9 mouse cellular contexts compared by ENCODE assay signal in the genomic region with DNA sequence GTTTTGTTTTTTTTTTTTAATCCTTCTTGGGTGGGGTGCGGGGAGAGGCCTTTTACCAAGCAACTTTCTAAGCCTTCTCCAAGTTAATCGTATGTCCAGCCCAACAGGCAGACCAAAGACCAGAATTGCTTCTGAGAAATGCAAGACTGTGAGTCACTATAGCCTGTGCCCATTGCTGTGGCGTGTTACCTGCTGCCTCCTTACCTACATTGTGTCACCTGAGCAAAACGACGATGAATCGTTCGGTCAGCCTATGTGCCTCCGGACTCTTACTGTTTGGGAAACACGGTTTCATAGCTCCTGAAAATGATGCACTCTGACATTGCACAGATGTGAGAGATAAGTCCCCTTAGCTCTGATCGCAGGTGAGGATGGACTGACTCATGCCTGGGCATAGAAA. TPM values are rescaled to one million over a fixed set of nuclear protein-coding genes. Genes with fewer than 3 reads are reported as not detected.
DNase-seq lines count a peak whose midpoint lies in the region; ATAC-seq and TF ChIP-seq lines count a peak whose summit lies in the region.
"Had no signal": no experiment of that assay in that cellular context is flagged by ENCODE, and none has a peak within 500 bp of the region (broad histone marks: within the 10 kb centered on the region; RNA-seq: fewer than 3 reads in every experiment).

No protein-coding gene starts in this region.

- no peak for ATAC-seq in heart, embryonic 15.5 days (replicated peaks; ENCODE audit: insufficient number of reproducible peaks, insufficient read depth, low FRiP score, low read depth)
- ATAC-seq in hindbrain, embryonic 13.5 days (ENCODE audit: low FRiP score), result no peak
- ATAC-seq in midbrain, embryonic 12.5 days (ENCODE audit: low FRiP score, low read depth), result no peak

- no peak for DNase-seq in heart, adult 18-20 months
- DNase-seq in embryonic facial prominence, embryonic 10.5 days (ENCODE audit: low spot score), result no peak
- no peak for DNase-seq in left cerebral cortex, adult 2 months (ENCODE audit: extremely low spot score in 1 of 2, low spot score in 2 of 2)
- DNase-seq in gastrocnemius, postnatal 10 days, result no peak
- no peak for DNase-seq in heart, adult 9 months (ENCODE audit: low spot score in 2 of 2)
- DNase-seq: kidney, adult 18-20 months had no signal

- 14% methylated on average over 10 of the region's 10 CpGs for WGBS in heart, embryonic 15.5 days
- 7% methylated on average over 10 of the region's 10 CpGs for WGBS in embryonic facial prominence, embryonic 10.5 days
- WGBS in hindbrain, embryonic 13.5 days, result 9% methylated on average over 10 of the region's 10 CpGs
- WGBS in midbrain, embryonic 12.5 days, result 8% methylated on average over 10 of the region's 10 CpGs

- 0 out of 2 replicates have a peak overlapping the region, but pooled peaks have one; percentile 21 for H3K9ac ChIP-seq in heart, embryonic 15.5 days
- no peak overlapping the region for H3K9ac ChIP-seq in hindbrain, embryonic 13.5 days
- H3K9ac ChIP-seq in midbrain, embryonic 12.5 days (replicated peaks), result no peak overlapping the region

- H3K9me3 ChIP-seq in heart, embryonic 15.5 days (replicated peaks), result no peaks in the 10 kb centered on the region
- no peaks in the 10 kb centered on the region for H3K9me3 ChIP-seq in embryonic facial prominence, embryonic 10.5 days
- no peaks in the 10 kb centered on the region for H3K9me3 ChIP-seq in hindbrain, embryonic 13.5 days
- no peaks in the 10 kb centered on the region for H3K9me3 ChIP-seq in midbrain, embryonic 12.5 days

- peaks cover 14% of the 10 kb centered on the region for H3K27me3 ChIP-seq in heart, embryonic 15.5 days
- peaks cover 20% of the 10 kb centered on the region for H3K27me3 ChIP-seq in embryonic facial prominence, embryonic 10.5 days (replicated peaks; ENCODE audit: low read depth, poor library complexity, severe bottlenecking)
- peaks cover 27% of the 10 kb centered on the region for H3K27me3 ChIP-seq in hindbrain, embryonic 13.5 days
- H3K27me3 ChIP-seq in midbrain, embryonic 12.5 days, result peaks cover 24% of the 10 kb centered on the region

- intact Hi-C loops in left cerebral cortex, adult 2 months (cut with DNase I), result loop anchor here (10.0 kb wide), 1 partner anchor 114 kb away; no protein-coding TSS in a partner anchor

- H3K27ac ChIP-seq in heart, embryonic 15.5 days, result no peak overlapping the region
- no peak overlapping the region for H3K27ac ChIP-seq in embryonic facial prominence, embryonic 10.5 days (replicated peaks)
- H3K27ac ChIP-seq in hindbrain, embryonic 13.5 days, result no peak overlapping the region
- H3K27ac ChIP-seq in midbrain, embryonic 12.5 days (replicated peaks), result no peak overlapping the region
- H3K27ac ChIP-seq in left cerebral cortex, adult 2 months, result no peak overlapping the region

- peak overlapping the region; percentile 94 for H3K4me3 ChIP-seq in heart, embryonic 15.5 days
- H3K4me3 ChIP-seq in embryonic facial prominence, embryonic 10.5 days, result peak overlapping the region; percentile 87
- H3K4me3 ChIP-seq in hindbrain, embryonic 13.5 days, result peak overlapping the region; percentile 74
- H3K4me3 ChIP-seq in midbrain, embryonic 12.5 days, result no peak overlapping the region
- no peak overlapping the region for H3K4me3 ChIP-seq in left cerebral cortex, adult 2 months

- H3K4me1 ChIP-seq in heart, embryonic 15.5 days (replicated peaks), result peaks cover 14% of the 10 kb centered on the region
- peaks cover 18% of the 10 kb centered on the region for H3K4me1 ChIP-seq in embryonic facial prominence, embryonic 10.5 days
- H3K4me1 ChIP-seq in hindbrain, embryonic 13.5 days (replicated peaks), result peaks cover 17% of the 10 kb centered on the region
- peaks cover 14% of the 10 kb centered on the region for H3K4me1 ChIP-seq in midbrain, embryonic 12.5 days

- TF ChIP-seq CTCF in left cerebral cortex, adult 2 months (IDR thresholded peaks at IDR 0.05), result no peak

- H3K36me3 ChIP-seq in heart, embryonic 15.5 days, result no peaks in the 10 kb centered on the region
- H3K36me3 ChIP-seq in embryonic facial prominence, embryonic 10.5 days (replicated peaks), result no peaks in the 10 kb centered on the region
- no peaks in the 10 kb centered on the region for H3K36me3 ChIP-seq in hindbrain, embryonic 13.5 days
- no peaks in the 10 kb centered on the region for H3K36me3 ChIP-seq in midbrain, embryonic 12.5 days

- peak overlapping the region; percentile 85 for H3K4me2 ChIP-seq in heart, embryonic 15.5 days
- peak overlapping the region; percentile 96 for H3K4me2 ChIP-seq in hindbrain, embryonic 13.5 days
- H3K4me2 ChIP-seq in midbrain, embryonic 12.5 days (replicated peaks), result peak overlapping the region; percentile 91; the same call in 1 of the 2 replicates

RNA-seq across cellular contexts. Expression of gene Pawr, which starts 1.0 kb away (rescaled TPM):
- 7.2 and 8.9 TPM in 2 replicates for polyA plus RNA-seq in heart, embryonic 15.5 days (2015; fragmentation: Nextera tagmentation; extraction: Ambion mirVana)
- 1 to 10 TPM; 4.4 to 4.8 TPM for total RNA-seq in heart, adult 18-20 months (2021)
- polyA plus RNA-seq in embryonic facial prominence, embryonic 10.5 days (2016; fragmentation: Nextera tagmentation; extraction: Ambion mirVana), result 7.6 and 9.1 TPM in 2 replicates
- 3.2 and 4.6 TPM in 2 replicates for polyA plus RNA-seq in hindbrain, embryonic 13.5 days (2015; fragmentation: Nextera tagmentation; extraction: Ambion mirVana)
- polyA plus RNA-seq in midbrain, embryonic 12.5 days (2016; fragmentation: Nextera tagmentation; extraction: Ambion mirVana), result 10.9 and 13.2 TPM in 2 replicates
- 1 to 10 TPM; 2.7 to 3.9 TPM for total RNA-seq in left cerebral cortex, adult 2 months (2021)
- total RNA-seq in gastrocnemius, postnatal 10 days (2021), result 1 to 10 TPM; 1.7 to 2.2 TPM

Comparison
In these comparisons a context has a peak if more than half of its experiments do, and no peak if none do; other contexts are left out.
1. H3K4me3 ChIP-seq: peak in heart, embryonic 15.5 days (single experiment), embryonic facial prominence, embryonic 10.5 days (single experiment) and hindbrain, embryonic 13.5 days (single experiment); none in midbrain, embryonic 12.5 days (single experiment) and left cerebral cortex, adult 2 months (single experiment).
2. Peak in every context shown above with its lines, with median percentiles within 50 percentile points of each other: H3K4me2 ChIP-seq.